Mouse (Mus musculus): ENCODE data around the gene Plxnd1.

The Plxnd1 gene

GRCm38 (mm10) chr6:115983306-115984038, 11.3 kb downstream of the Plxnd1 start:
- in situ Hi-C loops (cut with MboI, MseI) = no loop called here

GRCm38 (mm10) chr6:115982889-115983288, 11.9 kb downstream of the Plxnd1 start:
- in situ Hi-C loops (cut with MboI, MseI) = no loop called here

- in situ Hi-C loops (cut with MboI, MseI) = no loop called here
Measured at GRCm38 (mm10) chr6:115978596-115978995, 16.2 kb downstream of the Plxnd1 start.

GRCm38 (mm10) chr6:115977810-115978209, 17.0 kb downstream of the Plxnd1 start:
- in situ Hi-C loops (cut with MboI, MseI) = no loop called here

- in situ Hi-C loops (cut with MboI, MseI) = no loop called here
Measured at GRCm38 (mm10) chr6:115975606-115976005, 19.2 kb downstream of the Plxnd1 start.

GRCm38 (mm10) chr6:115973881-115974662, 20.7 kb downstream of the Plxnd1 start:
- in situ Hi-C loops (cut with MboI, MseI) = no loop called here

- in situ Hi-C loops (cut with MboI, MseI) = no loop called here
Measured at GRCm38 (mm10) chr6:115973139-115973875, 21.5 kb downstream of the Plxnd1 start.

GRCm38 (mm10) chr6:115972083-115972764, 22.6 kb downstream of the Plxnd1 start:
- in situ Hi-C loops (cut with MboI, MseI) = no loop called here

- in situ Hi-C loops (cut with MboI, MseI) = no loop called here
Measured at GRCm38 (mm10) chr6:115971273-115972060, 23.3 kb downstream of the Plxnd1 start.

- in situ Hi-C loops (cut with MboI, MseI) = no loop called here
Measured at GRCm38 (mm10) chr6:115969952-115970351, 24.9 kb downstream of the Plxnd1 start.

GRCm38 (mm10) chr6:115969103-115969502, 25.7 kb downstream of the Plxnd1 start:
- in situ Hi-C loops (cut with MboI, MseI) = no loop called here

- in situ Hi-C loops (cut with MboI, MseI) = no loop called here
Measured at GRCm38 (mm10) chr6:115968700-115969099, 26.1 kb downstream of the Plxnd1 start.

- in situ Hi-C loops (cut with MboI, MseI) = no loop called here
Measured at GRCm38 (mm10) chr6:115968086-115968485, 26.7 kb downstream of the Plxnd1 start.

GRCm38 (mm10) chr6:115967291-115967880, 27.4 kb downstream of the Plxnd1 start:
- in situ Hi-C loops (cut with MboI, MseI) = no loop called here

GRCm38 (mm10) chr6:115966227-115966966, 28.4 kb downstream of the Plxnd1 start:
- in situ Hi-C loops (cut with MboI, MseI) = no loop called here

- in situ Hi-C loops (cut with MboI, MseI) = no loop called here
Measured at GRCm38 (mm10) chr6:115963656-115964055, 31.1 kb downstream of the Plxnd1 start.

- in situ Hi-C loops (cut with MboI, MseI) = no loop called here
Measured at GRCm38 (mm10) chr6:115962439-115963085, 32.2 kb downstream of the Plxnd1 start.

- in situ Hi-C loops (cut with MboI, MseI) = no loop called here
Measured at GRCm38 (mm10) chr6:115961743-115962142, 33.1 kb downstream of the Plxnd1 start.

GRCm38 (mm10) chr6:115960322-115960721, 34.5 kb downstream of the Plxnd1 start:
- in situ Hi-C loops (cut with MboI, MseI) = no loop called here
